Mouse (Mus musculus): ENCODE data around the gene Fam160b1.
A peak's percentile ranks its signal among the peaks of the same experiment; 100 is the strongest.

- TF ChIP-seq CTCF (IDR thresholded peaks at IDR 0.05; ENCODE audit: low read depth) (no peak), EP300 (IDR thresholded peaks at IDR 0.05; ENCODE audit: low read depth) (0 out of 2 replicates have a peak, but pooled peaks have one; percentile 16)
These were observed 4.8 kb upstream of the Fam160b1 start for GRCm38 (mm10) chr19:57355451-57356251.
